Mouse (Mus musculus): Measurements from ENCODE around the gene Ctbp2.

DNA sequence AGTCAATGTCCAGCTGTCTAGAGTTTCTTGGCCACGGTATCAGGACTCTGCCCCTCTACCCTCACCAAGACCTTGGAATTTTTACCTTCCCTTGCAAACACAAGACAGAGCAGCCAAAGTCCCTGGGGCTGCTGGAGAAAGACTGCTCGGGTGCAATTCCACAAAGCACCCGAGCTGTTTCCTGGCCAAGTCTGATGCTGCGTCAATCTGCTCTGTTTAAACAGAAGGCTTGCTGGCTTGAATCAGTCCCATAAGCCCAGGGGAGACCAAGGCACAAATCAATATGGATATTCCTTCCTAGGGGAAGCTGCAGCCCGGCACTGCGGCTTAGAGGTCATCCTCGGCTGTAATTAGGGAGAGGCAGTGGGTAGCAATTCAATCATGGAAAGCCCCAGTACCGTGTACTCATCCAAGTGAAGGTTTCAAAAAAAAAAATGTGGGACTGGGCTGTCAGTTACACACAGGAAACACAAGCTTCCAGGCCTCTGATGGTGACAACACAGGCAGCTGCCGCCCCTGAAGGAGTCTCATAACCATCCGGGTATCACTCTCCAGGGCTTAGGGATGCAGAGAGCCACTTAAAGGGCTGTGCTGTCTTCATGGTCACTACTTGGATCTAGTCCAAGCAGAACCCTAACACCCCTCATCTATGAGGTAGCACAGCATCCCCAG lies 49.6 kb downstream of the Ctbp2 start:
- TF ChIP-seq CTCF (IDR thresholded peaks at IDR 0.05): no peak
- TF ChIP-seq EP300 (IDR thresholded peaks at IDR 0.05): no peak
